Mouse (Mus musculus) neural tube, embryonic 11.5 days (tissue): Measurements from ENCODE around the gene Csad. TPM values are rescaled to one million over a fixed set of nuclear protein-coding genes. Genes with fewer than 3 reads are reported as not detected.
A peak's percentile ranks its signal among the peaks of the same experiment; 100 is the strongest.

Experiments
- ATAC-seq: fragments of 200-750 bp; cut with Nextera tagmentation; 2 replicates; pipeline ENCODE4 v1.8.0; 2017; ENCODE audit warnings: moderate number of reproducible peaks, mild to moderate bottlenecking, moderate TSS enrichment, moderate library complexity; ENCODE audit not compliant: insufficient read depth, low FRiP score, low TSS enrichment
- DNase-seq: peaks from one replicate; pipeline ENCODE4 v3.0.0-alpha.2; 2015; ENCODE audit warnings: low spot score
- H3K27ac ChIP-seq: fragments of 300-500 bp; sonication (generic); 2 replicates; pipeline ENCODE4 v1.5.1; 2014; ENCODE audit warnings: low read depth, mild to moderate bottlenecking, low read length
- H3K27me3 ChIP-seq: fragments of 300-500 bp; sonication (generic); 2 replicates; pipeline ENCODE4 v1.6.1; 2014; ENCODE audit warnings: mild to moderate bottlenecking, low read length, mixed read lengths; ENCODE audit not compliant: control insufficient read depth, insufficient read depth
- H3K36me3 ChIP-seq: fragments of 300-500 bp; sonication (generic); 2 replicates; pipeline ENCODE4 v1.6.1; 2014; ENCODE audit warnings: mild to moderate bottlenecking, low read length, moderate library complexity, mixed read lengths; ENCODE audit not compliant: control insufficient read depth, insufficient read depth
- H3K4me1 ChIP-seq: fragments of 300-500 bp; sonication (generic); 2 replicates; pipeline ENCODE4 v1.6.1; 2014; ENCODE audit warnings: low read length, mixed read lengths; ENCODE audit not compliant: control insufficient read depth, insufficient read depth
- H3K4me2 ChIP-seq: fragments of 300-500 bp; sonication (generic); 2 replicates; pipeline ENCODE4 v1.6.1; 2014; ENCODE audit warnings: low read depth, mild to moderate bottlenecking, moderate library complexity
- H3K4me3 ChIP-seq: fragments of 300-500 bp; sonication (generic); 2 replicates; pipeline ENCODE4 v1.5.1; 2014; ENCODE audit warnings: low read depth, low read length
- H3K9ac ChIP-seq: fragments of 300-500 bp; sonication (generic); 2 replicates; pipeline ENCODE4 v1.6.1; 2014; ENCODE audit warnings: mild to moderate bottlenecking, low read length
- H3K9me3 ChIP-seq: fragments of 300-500 bp; sonication (generic); 2 replicates; pipeline ENCODE4 v1.6.1; 2016; ENCODE audit warnings: low read length; ENCODE audit not compliant: control insufficient read depth
- WGBS: fragments of 180-500 bp; shearing (Covaris S2); extraction: QIAGEN DNeasy Blood & Tissue Kit; methylation state at CpG from one replicate; pipeline ENCODE4 v1.1.7; 2014; 5-methylcytosine and 5-hydroxymethylcytosine counted together
- polyA plus RNA-seq: library from polyadenylated mRNA; unstranded; fragments of >200 nt; fragmentation: Nextera tagmentation; extraction: Ambion mirVana; gene quantifications from 2 replicates; pipeline ENCODE4 v1.2.1, GENCODE M21; 2014

Csad gene
- polyA plus RNA-seq, 1 experiment from 2014 or later, result 32.8 TPM

- H3K4me3 ChIP-seq, result no peak overlapping the region
- WGBS, result 78% methylated on average over 4 of the region's 4 CpGs
- no peak for DNase-seq
- no peak overlapping the region for H3K9ac ChIP-seq
- no peak overlapping the region for H3K27ac ChIP-seq
- no peak for ATAC-seq
- no peaks in the 10 kb centered on the region for H3K9me3 ChIP-seq
- H3K4me1 ChIP-seq, result peaks cover 5% of the 10 kb centered on the region
- H3K36me3 ChIP-seq, result no peaks in the 10 kb centered on the region
- H3K27me3 ChIP-seq, result peaks cover 16% of the 10 kb centered on the region
- H3K4me2 ChIP-seq, result no peak overlapping the region
Observed at GRCm38 (mm10) chr15:102149561-102149960, 55.0 kb downstream of the Csad start.

- peaks cover 7% of the 10 kb centered on the region for H3K4me1 ChIP-seq
- H3K36me3 ChIP-seq, result no peaks in the 10 kb centered on the region
- 69% methylated on average over 16 of the region's 16 CpGs for WGBS
- H3K9me3 ChIP-seq, result no peaks in the 10 kb centered on the region
- ATAC-seq, result no peak
- no peak overlapping the region for H3K27ac ChIP-seq
- no peak overlapping the region for H3K4me3 ChIP-seq
- no peak overlapping the region for H3K9ac ChIP-seq
- DNase-seq, result no peak
- H3K27me3 ChIP-seq, result peaks cover 30% of the 10 kb centered on the region
- no peak overlapping the region for H3K4me2 ChIP-seq
Observed at GRCm38 (mm10) chr15:102147674-102148402, 56.7 kb downstream of the Csad start.

- no peak overlapping the region for H3K27ac ChIP-seq
- H3K27me3 ChIP-seq, result peaks cover 30% of the 10 kb centered on the region
- H3K4me3 ChIP-seq, result no peak overlapping the region
- ATAC-seq, result no peak
- WGBS, result 8% methylated on average over 1 of the region's 1 CpGs
- no peaks in the 10 kb centered on the region for H3K9me3 ChIP-seq
- no peaks in the 10 kb centered on the region for H3K36me3 ChIP-seq
- no peak overlapping the region for H3K4me2 ChIP-seq
- DNase-seq, result peak; percentile 36
- peaks cover 5% of the 10 kb centered on the region; the same call in 1 of the 2 replicates for H3K4me1 ChIP-seq
- H3K9ac ChIP-seq, result no peak overlapping the region
Observed at GRCm38 (mm10) chr15:102146882-102147281, 57.6 kb downstream of the Csad start.

GRCm38 (mm10) chr15:102146089-102146488 lies 58.4 kb downstream of the Csad start:
- DNase-seq (no peak), ATAC-seq (no peak)
- H3K36me3 ChIP-seq, result no peaks in the 10 kb centered on the region
- peaks cover 5% of the 10 kb centered on the region; the same call in 1 of the 2 replicates for H3K4me1 ChIP-seq
- no peak overlapping the region for H3K4me3 ChIP-seq
- no peaks in the 10 kb centered on the region for H3K9me3 ChIP-seq
- no peak overlapping the region for H3K9ac ChIP-seq
- no peak overlapping the region for H3K4me2 ChIP-seq
- no peak overlapping the region for H3K27ac ChIP-seq
- peaks cover 30% of the 10 kb centered on the region for H3K27me3 ChIP-seq
- WGBS, result 88% methylated on average over 5 of the region's 5 CpGs

GRCm38 (mm10) chr15:102145330-102145729 lies 59.2 kb downstream of the Csad start:
- ATAC-seq, result no peak
- no peak overlapping the region for H3K4me3 ChIP-seq
- H3K27me3 ChIP-seq, result peaks cover 30% of the 10 kb centered on the region
- peaks cover 5% of the 10 kb centered on the region; the same call in 1 of the 2 replicates for H3K4me1 ChIP-seq
- no peak overlapping the region for H3K9ac ChIP-seq
- DNase-seq, result no peak
- H3K4me2 ChIP-seq, result no peak overlapping the region
- H3K36me3 ChIP-seq, result no peaks in the 10 kb centered on the region
- 89% methylated on average over 10 of the region's 10 CpGs for WGBS
- no peaks in the 10 kb centered on the region for H3K9me3 ChIP-seq
- H3K27ac ChIP-seq, result no peak overlapping the region

- peak overlapping the region; percentile 29; the same call in 1 of the 2 replicates for H3K9ac ChIP-seq
- no peaks in the 10 kb centered on the region for H3K9me3 ChIP-seq
- no peaks in the 10 kb centered on the region for H3K36me3 ChIP-seq
- DNase-seq (no peak), ATAC-seq (no peak)
- H3K4me3 ChIP-seq, result 0 out of 2 replicates have a peak overlapping the region, but pooled peaks have one; percentile 10
- WGBS, result 12% methylated on average over 19 of the region's 19 CpGs
- H3K27me3 ChIP-seq, result peaks cover 30% of the 10 kb centered on the region
- peak overlapping the region; percentile 14; the same call in 1 of the 2 replicates for H3K4me2 ChIP-seq
- H3K4me1 ChIP-seq, result peaks cover 5% of the 10 kb centered on the region; the same call in 1 of the 2 replicates
- H3K27ac ChIP-seq, result no peak overlapping the region
Observed at GRCm38 (mm10) chr15:102144726-102145125, 59.8 kb downstream of the Csad start.

GRCm38 (mm10) chr15:102144274-102144711 lies 60.2 kb downstream of the Csad start, which contains the start of gene Igfbp6:
TSS of gene Igfbp6 (plus strand) at chr15:102144362.
- no peak for DNase-seq
- 0 out of 2 replicates have a peak within 1 kb of the TSS, but pooled peaks have one; percentile 10 for H3K4me3 ChIP-seq
- WGBS, result 6% methylated on average over 22 of the region's 22 CpGs

GRCm38 (mm10) chr15:102142914-102143912 lies 61.3 kb downstream of the Csad start:
- Histone ChIP-seq H3K4me1 (peaks cover 5% of the 10 kb centered on the region; the same call in 1 of the 2 replicates), H3K4me2 (no peak overlapping the region), H3K36me3 (no peaks in the 10 kb centered on the region), H3K27me3 (peaks cover 30% of the 10 kb centered on the region), H3K9ac (no peak overlapping the region), H3K4me3 (no peak overlapping the region), H3K9me3 (no peaks in the 10 kb centered on the region), H3K27ac (no peak overlapping the region)
- WGBS, result 58% methylated on average over 23 of the region's 23 CpGs
- ATAC-seq, result no peak
- DNase-seq, result no peak

More at GRCm38 (mm10) chr15:102144274-102144711, 60.2 kb downstream of the Csad start, which contains the start of gene Igfbp6:
- Histone ChIP-seq H3K36me3 (no peaks in the 10 kb centered on the region), H3K4me1 (peaks cover 5% of the 10 kb centered on the region; the same call in 1 of the 2 replicates), H3K27me3 (peaks cover 30% of the 10 kb centered on the region), H3K9me3 (no peaks in the 10 kb centered on the region), H3K27ac (no peak within 1 kb of the TSS), H3K4me2 (peak within 1 kb of the TSS; percentile 14; the same call in 1 of the 2 replicates), H3K9ac (peak within 1 kb of the TSS; percentile 29)
- ATAC-seq, result no peak
